Mouse (Mus musculus) yolk sac, embryonic 10.5 days (tissue): ENCODE measurements at regions not wholly inside any gene's neighbourhood (a gene's known extent, or its start where the extent isn't known, plus 50 kb on each side); places are given as distances from the start of the nearest gene placed in this dataset.

ENCODE experiments used
- DNase-seq: peaks from one replicate; pipeline ENCODE4 v3.0.0-alpha.2; 2017; ENCODE audit warnings: low spot score

GRCm38 (mm10) chr2:51448121-51448520 is 179.2 kb upstream of the Tas2r134 start:
- DNase-seq: no peak

GRCm38 (mm10) chr2:51447616-51448015 is 179.7 kb upstream of the Tas2r134 start:
- no peak for DNase-seq

- no peak for DNase-seq
Measured at GRCm38 (mm10) chr2:51444386-51445080, 182.8 kb upstream of the Tas2r134 start.

DNA sequence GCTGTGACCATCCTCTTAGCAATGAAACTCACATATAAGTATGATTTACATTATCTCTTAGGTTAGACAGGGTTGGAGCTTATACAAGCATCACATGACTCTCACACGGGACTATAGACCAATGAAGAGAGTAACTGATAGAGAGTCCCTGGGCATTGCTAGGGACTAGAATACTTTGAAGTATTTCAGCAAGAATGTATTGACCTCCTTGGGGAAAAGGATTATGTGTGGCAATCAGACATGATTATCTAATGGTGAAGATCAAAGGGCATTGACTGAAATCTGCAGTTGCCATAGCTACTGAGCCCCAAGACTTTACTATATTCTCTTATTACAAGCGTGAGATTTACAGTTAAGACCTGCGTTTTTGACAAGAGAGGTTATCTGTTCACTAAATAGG is 183.4 kb upstream of the Tas2r134 start:
- DNase-seq: no peak

DNA sequence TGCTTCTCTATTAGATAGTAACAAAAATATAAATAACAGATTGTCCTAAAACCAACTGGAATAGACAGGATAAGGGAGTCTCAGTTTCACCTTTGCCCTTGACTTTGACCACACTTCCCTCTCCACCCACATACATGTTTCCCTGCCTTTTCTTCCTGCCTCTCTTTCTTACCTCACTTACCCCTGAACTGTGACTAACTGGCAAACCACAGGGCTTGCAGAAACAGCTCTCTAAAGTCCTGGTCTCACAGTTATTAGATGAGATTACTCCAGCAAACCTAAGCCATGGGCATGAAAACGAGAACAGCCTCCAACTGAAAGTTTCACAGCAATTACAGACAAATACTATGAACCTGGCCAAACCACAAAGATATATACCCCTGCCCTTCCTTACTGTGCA is 188.3 kb upstream of the Tas2r134 start:
- no peak for DNase-seq

GRCm38 (mm10) chr2:51436590-51436989 is 190.7 kb upstream of the Tas2r134 start:
- no peak for DNase-seq

GRCm38 (mm10) chr2:51431564-51431963 is 195.7 kb upstream of the Tas2r134 start:
- no peak for DNase-seq

GRCm38 (mm10) chr2:51429716-51430115 is 197.6 kb upstream of the Tas2r134 start:
- DNase-seq: no peak

DNA sequence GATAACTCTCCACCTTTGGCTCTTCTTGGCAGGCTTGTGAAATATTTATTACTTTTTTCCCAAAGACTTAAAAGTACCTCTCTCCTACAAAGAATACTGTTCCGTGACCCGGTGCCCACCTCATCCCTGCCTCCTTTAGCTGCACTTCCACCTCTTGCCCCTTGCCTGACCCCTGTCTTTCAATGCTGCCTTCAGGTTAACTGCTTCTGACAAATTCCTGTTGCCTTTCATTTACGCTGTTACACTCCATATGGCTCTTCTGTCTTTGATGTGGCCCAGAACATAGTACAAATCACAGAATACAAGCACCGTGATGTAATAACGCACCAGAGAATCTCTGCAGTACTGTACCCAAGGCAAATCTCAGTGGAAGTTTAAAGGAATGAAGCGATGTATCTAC is 204.9 kb upstream of the Tas2r134 start:
- peak; percentile 43 for DNase-seq

- DNase-seq: no peak
Measured at GRCm38 (mm10) chr2:51417908-51418690, 209.2 kb upstream of the Tas2r134 start.

DNA sequence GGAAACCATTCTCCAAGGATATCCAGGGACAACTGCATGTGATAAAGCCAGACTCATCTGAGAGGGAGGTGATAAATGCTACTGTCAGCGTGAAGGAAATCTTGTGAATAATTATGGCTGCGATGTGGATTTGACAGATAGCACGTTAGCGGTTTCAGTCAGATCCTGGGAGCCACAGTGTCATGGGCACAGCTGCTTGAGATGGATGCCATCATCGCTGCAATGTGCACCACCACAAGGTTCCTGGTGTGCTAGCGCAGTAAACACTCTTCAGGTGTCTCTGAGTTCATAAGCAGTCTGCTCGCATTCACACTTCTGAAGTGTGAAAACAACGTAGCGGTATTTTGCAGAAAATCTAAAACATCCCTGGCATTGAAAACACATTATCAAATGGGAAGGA is 238.9 kb upstream of the Tas2r134 start:
- no peak for DNase-seq

- no peak for DNase-seq
Measured at GRCm38 (mm10) chr2:51387136-51387535, 238.2 kb upstream of the Rnd3 start.

GRCm38 (mm10) chr2:51376597-51376996 is 227.7 kb upstream of the Rnd3 start:
- DNase-seq: no peak

GRCm38 (mm10) chr2:51374636-51375035 is 225.7 kb upstream of the Rnd3 start:
- no peak for DNase-seq

- no peak for DNase-seq
Measured at GRCm38 (mm10) chr2:51372771-51373170, 223.9 kb upstream of the Rnd3 start.

GRCm38 (mm10) chr2:51362825-51363616 is 214.1 kb upstream of the Rnd3 start:
- DNase-seq: no peak

- no peak for DNase-seq
Measured at GRCm38 (mm10) chr2:51355281-51355680, 206.4 kb upstream of the Rnd3 start.

DNA sequence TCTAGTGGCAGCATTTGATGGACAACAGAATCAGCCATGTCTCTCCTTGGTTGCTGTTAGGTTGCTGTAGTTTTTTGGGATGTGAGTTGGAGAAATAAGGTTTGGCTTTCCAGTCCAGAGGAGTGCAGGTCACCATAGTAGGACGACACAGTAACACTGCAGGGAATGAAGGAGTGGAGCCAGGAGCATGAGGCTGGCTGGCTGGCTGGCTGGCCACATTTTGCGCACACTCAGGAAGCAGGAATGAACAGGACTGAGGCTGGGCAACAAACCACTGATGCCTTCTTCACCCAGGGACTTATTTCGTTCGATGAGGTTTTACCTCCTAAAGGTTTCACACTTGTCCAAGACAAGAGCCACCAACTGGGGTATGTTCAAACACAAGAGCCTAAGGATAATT is 205.9 kb upstream of the Rnd3 start:
- no peak for DNase-seq

GRCm38 (mm10) chr2:51349614-51350013 is 200.7 kb upstream of the Rnd3 start:
- no peak for DNase-seq

DNA sequence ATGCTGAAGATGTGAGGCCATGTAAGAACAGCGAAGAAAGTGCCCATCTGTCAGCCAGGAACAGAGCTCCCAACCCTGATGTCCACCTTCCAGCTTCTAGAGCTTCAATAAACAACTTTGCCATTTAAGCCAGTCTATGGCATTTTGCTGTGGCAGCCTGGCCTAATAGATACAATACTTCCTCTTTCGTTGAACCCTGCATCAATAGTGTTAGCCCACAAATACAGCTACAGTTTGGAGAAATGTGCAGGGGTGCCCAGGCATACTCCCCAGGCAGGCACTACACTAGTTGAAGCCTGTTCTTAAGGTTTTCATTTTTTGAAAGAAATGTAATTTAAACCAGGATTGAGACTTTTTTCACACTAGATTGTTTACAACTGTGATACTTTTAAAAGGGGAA is 199.9 kb upstream of the Rnd3 start:
- DNase-seq: no peak

GRCm38 (mm10) chr2:51347086-51347485 is 198.2 kb upstream of the Rnd3 start:
- DNase-seq: no peak

- no peak for DNase-seq
Measured at GRCm38 (mm10) chr2:51342421-51342820, 193.5 kb upstream of the Rnd3 start.

GRCm38 (mm10) chr2:51334437-51334836 is 185.5 kb upstream of the Rnd3 start:
- DNase-seq: no peak
